Mouse (Mus musculus): ENCODE data around the gene Zfp982.

DNA sequence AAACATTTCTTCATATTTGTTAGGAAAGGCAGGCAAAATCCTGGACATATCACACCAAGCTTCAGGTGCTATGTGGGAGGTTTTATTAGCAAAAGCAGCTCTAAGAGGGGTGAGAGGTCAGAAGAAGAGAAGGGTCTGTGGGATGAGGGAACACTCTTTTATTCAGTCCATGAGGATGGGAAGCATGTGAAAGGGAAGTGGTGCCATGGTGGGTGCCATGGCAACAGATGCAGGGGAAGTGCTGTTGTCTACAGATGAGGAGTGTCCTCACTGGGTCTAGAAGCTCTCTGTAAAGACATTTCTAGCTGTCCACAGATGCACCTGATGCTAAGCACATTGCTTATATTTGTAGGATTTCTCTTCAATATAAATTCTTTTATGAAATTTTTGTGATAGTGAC is 48.9 kb downstream of the Zfp982 start:
- no peak for TF ChIP-seq CTCF (IDR thresholded peaks at IDR 0.05; ENCODE audit: borderline replicate concordance, insufficient read depth, low read depth, low read length)
- TF ChIP-seq POLR2A (IDR thresholded peaks at IDR 0.05; ENCODE audit: borderline replicate concordance, insufficient read depth, low read length), result no peak

All from cerebellum, adult 2 months (tissue).